Mouse (Mus musculus) hematopoietic multipotent progenitor cell, adult 10-12 weeks (in vitro differentiated cells): ENCODE data around the gene Zfp458. TPM values are rescaled to one million over a fixed set of nuclear protein-coding genes. Genes with fewer than 3 reads are reported as not detected.

Source experiments
- polyA plus RNA-seq: library from polyadenylated mRNA; stranded (reverse); fragments of >175 nt; gene quantifications from 2 replicates; pipeline ENCODE4 v1.2.3, GENCODE M21; 2012; ENCODE audit warnings: low replicate concordance

The Zfp458 gene
- polyA plus RNA-seq: 0.04 and 0.48 TPM in 2 replicates

GRCm38 (mm10) chr13:67278314-67278713, at the start of gene Zfp458:
TSS of gene Zfp458 (minus strand) at chr13:67278466.

GRCm38 (mm10) chr13:67305822-67306672, 27.8 kb upstream of the Zfp458 start, which contains the start of gene Zfp457:
TSS of gene Zfp457 (minus strand) at chr13:67306485.

Other genes with a start within 250 kb of the Zfp458 start
- 0.26 and 0.58 TPM in 2 replicates for gene Zfp712, start 217.3 kb downstream of the Zfp458 start, polyA plus RNA-seq
- gene Zfp708, start 180.5 kb downstream of the Zfp458 start, polyA plus RNA-seq: 0.07 TPM in 1 of 2 replicates, not detected in the other
- 0.45 TPM in 1 of 2 replicates, not detected in the other for gene Gm28557, start 169.9 kb downstream of the Zfp458 start, polyA plus RNA-seq
- not detected in 2 replicates for gene Rslcan18, start 162.2 kb downstream of the Zfp458 start, polyA plus RNA-seq
- 0.11 and 0.45 TPM in 2 replicates for gene Zfp759, start 156.8 kb downstream of the Zfp458 start, polyA plus RNA-seq
- gene Rsl1, start 105.3 kb downstream of the Zfp458 start, polyA plus RNA-seq: 0.14 and 0.71 TPM in 2 replicates
- 0.20 and 0.24 TPM in 2 replicates for gene Zfp455, start 84.0 kb downstream of the Zfp458 start, polyA plus RNA-seq
- 0.51 TPM in 1 of 2 replicates, not detected in the other for gene Zfp457, start 28.0 kb upstream of the Zfp458 start, polyA plus RNA-seq
- 0.24 and 0.64 TPM in 2 replicates for gene Zfp595, start 54.1 kb upstream of the Zfp458 start, polyA plus RNA-seq
- gene Gm28044, start 82.1 kb upstream of the Zfp458 start, polyA plus RNA-seq: not detected in 2 replicates
- gene Zfp953, start 82.1 kb upstream of the Zfp458 start, polyA plus RNA-seq: 0.21 and 0.54 TPM in 2 replicates
- not detected in 2 replicates for gene Gm28041, start 97.3 kb upstream of the Zfp458 start, polyA plus RNA-seq
- 0.11 and 0.29 TPM in 2 replicates for gene Zfp456, start 97.3 kb upstream of the Zfp458 start, polyA plus RNA-seq
- gene Zfp429, start 121.4 kb upstream of the Zfp458 start, polyA plus RNA-seq: 4.1 and 8.4 TPM in 2 replicates
- gene Zfp459, start 143.0 kb upstream of the Zfp458 start, polyA plus RNA-seq: 0.10 and 0.43 TPM in 2 replicates
- gene Zfp874a, start 173.2 kb upstream of the Zfp458 start, polyA plus RNA-seq: 0.43 and 0.45 TPM in 2 replicates
- 0.56 and 1.0 TPM in 2 replicates for gene Zfp874b, start 205.8 kb upstream of the Zfp458 start, polyA plus RNA-seq
- 0.13 and 1.1 TPM in 2 replicates for gene Zfp58, start 222.1 kb upstream of the Zfp458 start, polyA plus RNA-seq
- not detected in 2 replicates for gene Gm26965, start 247.7 kb upstream of the Zfp458 start, polyA plus RNA-seq
- gene Zfp87, start 247.7 kb upstream of the Zfp458 start, polyA plus RNA-seq: 1.3 and 2.3 TPM in 2 replicates